Mouse (Mus musculus) 3T3-L1 (cell line): ENCODE results near the gene Shb.

Experiments used
- DNase-seq: peaks from one replicate; pipeline ENCODE4 v3.0.0-alpha.2; 2015; ENCODE audit warnings: low read depth, low spot score

Gene Shb

DNA sequence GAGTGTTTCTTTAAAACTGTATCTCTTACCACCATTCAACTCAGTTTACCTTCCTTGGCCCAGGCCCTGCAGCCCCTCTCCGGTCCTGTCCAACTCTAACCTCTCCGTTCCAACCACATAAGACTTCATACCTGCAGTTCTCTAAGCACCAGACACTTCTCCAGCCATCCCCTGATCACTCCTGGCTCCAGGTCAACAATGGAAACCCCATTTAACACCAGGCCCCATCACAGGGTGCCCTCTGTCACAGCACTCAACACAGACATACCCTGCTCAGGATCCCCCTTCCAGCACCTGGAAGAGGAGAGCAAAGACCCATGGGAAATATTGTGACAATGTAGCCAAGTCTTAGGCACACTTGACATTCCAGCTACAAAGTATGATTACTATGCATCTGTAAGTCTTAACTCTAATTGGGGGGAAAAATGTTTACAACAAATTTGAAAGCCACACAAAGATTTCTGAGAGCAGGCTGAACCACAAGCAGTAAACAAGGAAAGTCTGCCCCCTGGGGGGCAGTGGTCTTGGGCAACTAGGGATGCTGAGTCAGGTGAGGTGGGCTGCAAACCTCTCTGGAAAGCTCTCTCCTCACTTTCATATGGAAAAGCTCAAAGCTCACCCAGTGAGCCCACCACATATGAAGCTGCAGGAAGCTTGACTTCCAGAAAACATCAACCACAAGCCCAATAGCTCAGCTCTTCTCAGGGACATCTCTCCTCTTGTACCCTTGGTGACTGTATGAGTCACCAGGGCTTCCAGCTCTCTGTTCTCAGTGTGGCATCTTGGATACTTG is 4.5 kb downstream of the Shb start:
- DNase-seq, result peak; percentile 62

DNA sequence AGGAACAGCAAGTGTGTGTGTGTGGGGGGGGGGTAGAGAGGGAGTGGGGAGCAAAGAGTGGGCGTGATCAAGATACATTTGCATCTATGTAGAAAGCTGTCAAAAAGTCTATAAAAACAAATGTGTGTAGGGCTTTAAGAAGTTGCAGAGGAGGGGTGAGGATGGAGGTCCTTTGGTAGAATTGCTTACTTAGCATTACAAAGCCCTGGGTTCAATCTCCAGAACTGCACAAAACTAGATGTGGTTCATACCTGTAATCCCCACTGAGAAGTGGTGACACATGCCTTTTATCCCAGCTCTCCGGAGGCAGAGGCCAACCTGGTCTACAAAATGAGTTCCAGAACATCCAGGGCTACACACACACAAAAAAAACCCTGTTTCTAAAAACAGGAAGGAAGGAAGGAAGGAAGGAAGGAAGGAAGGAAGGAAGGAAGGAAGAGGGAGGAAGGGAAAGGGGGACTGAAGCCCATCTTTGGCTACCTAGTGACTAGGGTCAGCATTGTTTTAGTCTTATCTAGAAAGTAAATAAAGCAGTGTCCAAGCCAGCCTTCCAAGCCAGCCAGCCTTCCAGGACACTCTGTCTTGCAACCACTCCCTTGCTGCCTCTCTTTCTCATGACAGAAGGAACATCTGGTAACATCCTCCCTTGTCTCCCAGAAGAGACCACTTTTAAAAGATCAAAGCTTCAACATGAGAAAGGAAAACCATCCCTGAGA is 5.3 kb downstream of the Shb start:
- no peak for DNase-seq

DNA sequence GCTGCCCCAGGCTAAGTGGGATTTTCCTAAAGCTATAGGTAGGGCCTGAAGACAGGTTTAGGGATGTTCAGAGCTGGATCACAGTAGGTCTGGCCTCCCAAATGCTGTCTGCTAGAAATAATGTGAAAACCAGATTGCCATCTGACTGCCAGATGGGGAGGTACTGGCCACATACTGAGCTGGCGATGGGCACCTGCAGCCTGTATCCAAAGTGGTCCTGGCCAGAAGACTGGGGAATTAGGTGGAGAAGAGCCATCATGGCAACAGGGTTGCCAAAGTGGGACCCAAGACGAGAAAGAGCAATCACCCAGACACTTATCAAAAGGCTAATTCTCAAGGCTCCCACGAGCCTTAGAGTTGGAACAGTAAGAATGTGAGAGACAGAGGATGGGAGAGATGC is 6.1 kb downstream of the Shb start:
- DNase-seq, result no peak

DNA sequence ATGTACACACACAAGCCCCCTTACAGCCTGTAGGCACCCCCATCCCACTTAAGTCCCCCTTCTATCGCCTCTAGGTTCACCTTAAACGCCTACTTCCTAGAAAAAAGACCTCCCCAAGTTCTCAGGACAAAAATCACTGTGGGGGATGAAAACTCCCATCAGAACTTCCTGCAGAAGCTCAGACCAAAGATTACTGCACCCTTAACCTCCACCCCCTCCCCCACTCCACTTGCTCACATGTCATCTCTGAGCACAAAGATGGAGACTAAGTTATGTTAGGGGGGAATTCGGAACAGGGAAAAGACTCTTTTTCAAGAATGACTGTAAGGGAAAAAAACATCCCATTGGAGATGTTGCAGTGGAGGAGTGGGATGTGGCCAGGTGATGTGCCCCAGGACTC is 6.7 kb downstream of the Shb start:
- no peak for DNase-seq

DNA sequence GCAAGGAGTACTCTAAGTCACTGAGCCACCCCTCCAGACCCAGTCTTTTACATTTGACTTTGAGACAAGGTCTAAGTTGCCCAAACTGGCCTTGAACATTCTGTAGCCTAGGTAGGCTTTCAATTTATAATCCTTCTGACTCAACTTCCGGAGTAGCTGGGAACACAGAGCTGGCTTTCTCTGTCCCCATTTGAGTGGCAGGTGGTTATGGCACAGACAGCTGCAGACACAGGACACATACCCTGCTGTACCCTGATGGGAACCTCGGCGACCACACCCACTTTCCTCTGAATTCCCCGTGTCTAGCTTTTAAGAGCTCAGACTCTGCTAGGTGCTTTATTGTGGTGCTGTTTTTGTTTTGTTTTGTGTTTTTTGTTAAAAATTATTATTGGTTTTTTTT is 7.7 kb downstream of the Shb start:
- DNase-seq, result no peak

DNA sequence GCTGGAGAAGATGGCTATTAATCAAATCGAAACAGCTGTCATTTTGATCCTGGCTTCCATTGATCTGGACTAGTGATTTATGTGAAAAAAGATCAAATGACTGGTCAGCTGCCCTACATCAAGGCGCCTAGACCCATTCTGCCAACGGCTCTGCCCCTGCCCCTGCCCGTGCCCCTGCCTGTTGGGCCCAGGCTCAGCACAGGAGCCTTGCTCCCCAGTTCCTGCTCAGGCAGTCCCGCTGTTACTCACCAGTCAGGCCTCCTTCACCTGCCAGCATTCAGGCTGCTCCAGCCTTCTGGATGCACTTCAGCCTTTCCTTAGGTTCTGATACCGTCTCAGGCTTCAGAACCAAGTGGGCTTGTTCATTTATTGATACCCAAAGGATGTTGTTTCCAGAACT is 8.9 kb downstream of the Shb start:
- DNase-seq, result no peak

DNA sequence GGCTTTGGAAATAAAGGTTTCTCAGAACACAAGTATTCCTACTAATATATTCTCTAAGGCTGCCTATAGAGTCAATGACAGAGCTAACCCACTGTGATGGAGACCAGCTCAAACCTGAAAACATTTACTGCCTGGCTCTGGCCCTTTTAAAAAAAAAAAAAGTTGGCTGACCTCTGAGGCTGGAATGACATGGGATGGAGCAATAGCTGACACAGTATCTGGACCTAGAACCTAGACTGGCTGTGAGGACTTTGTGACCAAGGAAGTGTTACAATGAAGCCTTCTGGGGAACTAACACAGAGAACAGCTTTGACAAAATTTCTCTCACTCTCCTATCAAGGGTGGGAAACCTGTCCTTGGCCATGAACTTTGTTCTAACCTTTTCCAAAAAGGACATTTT is 9.3 kb downstream of the Shb start:
- no peak for DNase-seq

DNA sequence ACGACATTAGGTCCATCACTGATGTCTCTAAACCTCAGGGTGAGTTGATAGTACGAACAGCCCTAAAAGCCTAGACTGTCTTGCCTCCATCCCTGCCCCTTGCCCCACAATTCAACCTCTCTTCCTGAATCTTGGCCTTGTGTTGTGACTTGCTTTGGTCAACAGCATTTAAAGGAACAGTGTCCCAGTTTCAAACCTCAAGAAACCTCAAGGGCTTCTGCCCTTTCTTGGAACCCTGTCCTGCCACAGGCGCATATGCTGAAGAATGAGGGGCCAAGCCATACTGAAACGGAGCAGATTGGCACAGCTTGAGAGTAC is 9.7 kb downstream of the Shb start:
- DNase-seq, result no peak

DNA sequence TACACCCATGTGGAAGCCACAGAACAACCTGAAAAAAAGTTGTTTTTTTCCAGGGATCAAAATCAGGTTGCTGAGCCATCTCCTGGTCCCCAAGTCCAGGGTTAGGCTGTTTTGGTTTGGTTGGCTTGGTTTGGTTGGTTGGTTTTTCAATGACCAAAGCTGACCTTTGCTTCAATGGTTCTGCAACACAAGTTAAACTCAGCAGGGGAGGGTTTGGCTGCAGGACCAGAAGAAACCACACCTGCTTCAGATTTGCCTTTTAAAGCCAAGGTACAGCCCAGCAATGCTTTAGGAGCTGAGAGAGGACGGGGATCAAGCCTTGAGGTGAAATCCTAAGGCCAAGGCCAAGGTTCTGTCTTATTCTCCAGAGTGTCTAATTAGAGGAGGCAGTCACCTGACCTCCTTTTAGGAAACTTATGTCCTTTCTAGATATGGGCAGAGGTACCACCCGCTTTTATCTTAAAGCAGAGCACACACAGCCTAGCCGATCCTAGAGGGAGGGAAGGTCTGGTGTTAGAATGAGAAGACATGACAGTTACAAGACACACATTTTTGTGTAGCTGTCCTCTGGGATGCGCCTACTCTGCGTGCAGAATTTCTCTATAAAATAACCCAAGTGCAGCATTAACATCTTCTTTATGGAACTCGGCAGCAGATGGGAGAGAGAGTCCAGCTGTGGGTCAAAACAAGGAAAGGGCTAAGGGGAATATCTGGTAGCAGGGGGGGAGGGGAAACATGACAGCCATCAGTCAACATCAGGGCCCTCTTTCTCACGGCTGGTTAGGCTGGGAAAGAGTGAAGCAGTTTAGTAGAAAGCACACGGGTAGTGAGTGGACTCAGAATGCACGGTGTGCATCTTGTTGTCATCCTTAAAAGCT is 10.3 kb downstream of the Shb start:
- no peak for DNase-seq

DNA sequence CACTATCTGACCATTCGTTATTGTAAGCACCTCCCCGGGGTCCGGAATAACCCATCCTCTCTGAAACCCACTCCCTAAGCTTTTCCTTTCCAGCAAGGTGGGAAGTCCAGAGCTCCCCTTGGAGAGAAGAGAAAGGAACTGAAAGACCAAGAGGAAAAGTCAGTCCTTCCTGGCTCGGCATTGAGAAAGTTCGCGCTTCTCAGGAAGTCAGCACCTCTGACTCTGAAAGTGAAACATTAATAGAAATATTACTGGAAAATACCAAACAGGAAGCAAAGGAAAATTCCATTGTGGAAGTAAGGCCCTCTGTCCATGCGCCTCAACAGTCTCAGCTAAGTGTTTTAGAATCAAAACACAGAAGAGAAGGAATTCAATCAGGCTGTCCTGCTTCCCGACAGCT is 11.9 kb downstream of the Shb start:
- no peak for DNase-seq

DNA sequence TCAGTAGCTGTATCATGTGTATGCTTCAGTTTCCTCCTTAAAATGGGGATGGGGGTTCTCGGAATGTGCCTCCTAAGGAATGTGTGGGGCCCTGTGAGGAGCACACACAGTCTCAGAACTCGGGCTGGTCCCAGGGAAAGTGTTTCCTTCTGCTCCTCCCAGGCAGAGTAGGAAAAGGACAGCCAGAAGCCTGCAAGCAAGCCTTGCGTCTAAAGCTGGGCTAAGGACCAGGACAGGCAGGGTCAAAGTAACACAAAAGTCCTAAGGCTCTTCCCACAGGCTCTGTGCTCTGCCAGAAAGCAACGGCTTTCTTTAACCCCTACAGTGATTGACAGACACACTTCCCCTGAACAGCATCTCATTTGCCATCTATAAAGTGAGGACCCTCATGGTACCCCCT is 14.9 kb downstream of the Shb start:
- DNase-seq, result no peak

DNA sequence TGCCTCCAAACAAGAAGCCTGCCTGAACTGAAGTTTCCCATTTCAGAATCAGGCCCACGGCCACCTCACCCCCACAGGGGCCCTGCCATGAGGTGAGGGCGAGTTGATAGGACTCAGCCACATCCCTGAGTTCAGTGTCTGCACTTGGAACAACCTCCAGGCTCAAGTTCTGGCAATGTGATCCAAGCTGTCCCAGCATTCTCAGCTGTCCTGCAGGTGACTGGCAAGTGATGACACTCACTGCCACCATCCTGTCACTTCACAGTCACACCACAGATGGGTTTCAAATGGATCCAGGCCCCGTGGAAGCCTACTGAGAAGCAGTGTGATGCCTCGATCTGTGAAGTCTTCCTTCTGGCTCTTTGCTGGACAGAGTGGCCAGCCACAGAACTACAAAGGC is 16.4 kb downstream of the Shb start:
- no peak for DNase-seq

DNA sequence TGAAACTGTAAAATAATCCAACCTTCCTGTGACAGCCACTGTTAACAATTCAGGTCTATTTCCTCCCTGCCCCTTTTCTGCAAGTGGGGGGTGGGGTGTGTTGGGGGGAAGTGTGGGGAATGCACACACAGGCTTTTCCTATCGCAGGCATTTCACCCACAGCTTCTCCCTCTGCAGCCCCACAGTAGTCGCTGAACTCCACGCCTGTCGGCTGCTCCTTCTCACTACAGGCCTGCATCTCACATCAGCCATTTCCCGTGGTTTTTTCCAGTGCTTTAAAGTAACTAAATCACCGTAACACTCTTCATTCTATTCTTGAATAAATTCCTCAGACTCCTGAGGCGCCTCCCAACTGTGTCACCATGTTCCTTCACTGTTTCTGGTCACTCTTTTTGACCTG is 17.9 kb downstream of the Shb start:
- DNase-seq, result no peak

DNA sequence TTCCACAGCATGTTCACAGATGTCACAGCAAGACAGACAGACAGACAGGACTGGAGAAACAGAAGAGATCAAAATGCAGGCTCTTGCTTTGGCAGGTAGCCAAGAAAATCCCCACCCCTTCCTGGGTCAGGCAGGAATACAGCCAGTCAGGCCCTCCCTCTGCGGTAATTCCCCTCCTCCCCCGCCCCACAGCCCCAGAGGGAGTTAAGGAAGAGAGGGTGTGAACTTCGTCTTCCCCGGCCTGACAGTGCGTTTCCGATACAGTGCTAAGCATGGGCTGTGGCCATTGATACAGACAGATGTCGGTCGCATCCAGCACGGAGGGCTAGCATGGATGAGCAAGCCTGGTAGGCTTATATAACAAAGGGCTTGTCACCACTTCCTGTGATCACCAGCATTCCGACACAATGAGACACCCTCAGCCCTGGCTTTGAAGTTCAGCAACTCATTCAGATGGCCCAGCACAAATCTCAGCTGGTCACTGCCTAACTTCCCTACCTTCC is 18.4 kb downstream of the Shb start:
- DNase-seq, result peak; percentile 86

DNA sequence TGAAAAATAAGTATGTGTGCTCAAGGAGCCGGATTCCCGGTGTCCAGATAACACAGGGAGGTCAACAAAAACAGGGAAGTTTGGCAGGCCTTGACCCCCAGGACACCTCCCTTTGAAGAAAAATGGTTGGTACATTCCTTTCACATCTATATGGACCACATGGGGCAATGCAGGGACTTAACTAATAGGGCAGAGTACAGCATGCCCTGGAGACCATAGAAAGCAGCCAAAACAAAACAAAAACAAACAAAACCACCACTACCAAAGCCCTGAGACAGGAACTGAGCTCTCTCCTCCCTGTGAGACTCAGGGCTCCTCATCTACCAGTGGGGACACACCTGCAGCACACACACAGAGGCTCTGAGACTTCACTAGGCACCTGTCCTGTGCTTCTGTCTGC is 18.9 kb downstream of the Shb start:
- DNase-seq, result no peak

DNA sequence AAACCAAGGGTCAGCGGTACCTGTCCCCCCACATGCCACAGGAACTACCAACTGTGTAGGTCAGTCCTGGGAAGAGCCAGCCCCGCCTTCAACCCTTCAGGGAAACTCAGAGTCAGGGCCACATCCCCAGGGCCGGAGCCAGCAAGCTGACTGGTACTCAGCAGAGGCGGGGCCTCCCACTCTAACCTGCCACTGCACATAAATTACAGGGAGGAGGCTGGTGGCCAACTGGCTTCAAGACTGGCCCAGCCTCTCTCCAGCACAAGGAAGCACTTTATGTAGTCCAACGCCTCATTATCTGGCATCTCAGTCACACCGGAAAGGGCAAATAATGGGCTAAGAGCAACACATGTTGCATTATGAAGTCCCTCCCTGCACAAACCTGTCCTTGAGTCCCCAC is 22.1 kb downstream of the Shb start:
- DNase-seq, result peak; percentile 70

DNA sequence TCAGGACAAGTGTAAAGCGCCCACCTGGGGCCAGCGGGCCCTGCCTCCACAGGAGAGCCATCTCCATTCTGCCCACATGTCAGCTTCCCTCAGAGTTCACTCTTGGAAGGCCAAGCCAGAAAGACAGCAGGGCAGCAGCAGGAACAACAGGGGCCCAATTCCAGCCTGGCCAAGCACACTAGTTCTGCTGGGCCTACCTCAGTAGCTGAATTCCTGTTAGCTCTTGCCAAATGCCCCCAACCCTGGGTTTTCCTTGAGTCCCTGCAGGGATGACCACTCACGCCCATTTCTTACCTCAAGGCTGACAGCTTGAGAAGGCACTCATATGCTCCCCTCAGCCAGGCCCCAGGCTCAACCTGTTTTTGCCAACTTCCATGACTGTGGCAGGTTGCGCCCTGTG is 22.9 kb downstream of the Shb start:
- DNase-seq, result no peak

DNA sequence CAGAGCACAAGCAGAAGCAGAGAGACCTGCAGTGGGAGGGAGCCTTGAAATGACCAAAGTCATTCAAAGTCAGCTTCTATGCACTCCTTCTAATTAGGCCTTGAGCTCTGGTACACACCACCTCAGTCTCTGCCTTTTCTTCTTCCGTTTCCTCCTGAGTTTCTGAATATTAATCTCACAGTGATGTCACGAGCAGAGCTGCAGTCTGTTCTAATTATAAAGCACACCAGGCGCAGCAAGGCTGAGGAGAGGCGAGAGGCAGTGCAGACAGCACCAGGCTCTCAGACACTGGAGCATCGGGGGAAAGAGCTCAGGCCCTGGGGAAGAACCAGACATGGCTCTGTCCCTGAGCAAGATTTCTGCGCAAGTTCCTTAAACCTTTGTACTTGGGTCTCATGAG is 23.8 kb downstream of the Shb start:
- DNase-seq, result no peak

DNA sequence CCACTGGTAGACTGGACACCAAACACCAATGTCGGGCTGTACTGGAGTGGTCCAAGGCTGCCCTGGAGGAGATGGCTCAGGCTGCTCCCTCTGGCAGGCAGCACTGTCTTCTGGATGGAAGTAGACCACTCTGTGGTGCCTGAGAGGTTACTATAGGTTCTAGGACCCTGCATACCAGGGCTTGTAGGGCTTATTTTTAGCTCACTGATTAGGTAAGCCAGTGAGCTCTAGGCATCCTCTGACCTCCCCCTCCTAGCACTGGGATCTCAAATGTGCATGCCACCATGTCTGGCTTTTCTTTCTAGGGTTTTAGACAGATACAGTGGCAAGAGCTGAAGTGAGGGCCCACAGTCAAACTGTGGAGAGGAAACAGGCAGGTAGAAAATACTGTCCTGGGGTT is 24.8 kb downstream of the Shb start:
- no peak for DNase-seq

DNA sequence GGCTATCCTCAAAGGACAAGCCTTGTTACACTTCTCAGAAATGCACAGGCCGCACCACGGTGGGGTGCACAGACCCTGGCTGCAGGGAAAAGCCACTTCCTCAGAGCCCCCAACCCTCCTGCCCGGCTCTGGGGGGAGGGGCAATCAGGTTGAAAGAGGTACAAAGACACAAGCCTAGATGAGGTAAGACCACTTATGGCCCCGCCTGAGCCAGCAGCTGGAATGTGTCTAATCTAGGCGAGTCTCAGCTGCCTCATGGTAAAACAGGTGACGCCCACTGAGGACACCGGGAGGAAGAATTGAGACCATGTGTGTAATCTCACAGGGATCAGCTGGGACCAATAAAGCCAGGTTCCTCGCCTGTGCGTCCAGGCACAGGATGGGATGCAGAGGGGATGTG is 25.2 kb downstream of the Shb start:
- no peak for DNase-seq

DNA sequence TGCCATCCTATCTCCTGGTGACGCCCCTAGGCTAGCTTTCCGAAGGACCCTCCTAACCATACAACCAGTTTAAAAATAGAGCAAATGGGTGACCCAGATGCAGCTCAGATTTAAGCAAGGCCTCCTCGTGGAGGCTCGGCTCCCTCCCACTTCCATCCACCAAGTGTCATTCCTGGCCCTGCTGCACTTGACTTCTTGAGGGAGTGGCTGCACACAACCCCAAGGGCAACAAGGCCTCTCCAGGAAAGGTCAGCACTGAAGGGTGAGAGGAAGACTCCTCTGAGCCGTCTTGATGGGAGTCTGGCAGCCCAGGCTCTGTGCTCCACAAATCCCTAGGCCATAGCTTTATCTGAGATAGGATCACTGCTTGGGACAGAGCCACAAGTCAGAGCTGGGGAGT is 25.7 kb downstream of the Shb start:
- DNase-seq, result no peak

DNA sequence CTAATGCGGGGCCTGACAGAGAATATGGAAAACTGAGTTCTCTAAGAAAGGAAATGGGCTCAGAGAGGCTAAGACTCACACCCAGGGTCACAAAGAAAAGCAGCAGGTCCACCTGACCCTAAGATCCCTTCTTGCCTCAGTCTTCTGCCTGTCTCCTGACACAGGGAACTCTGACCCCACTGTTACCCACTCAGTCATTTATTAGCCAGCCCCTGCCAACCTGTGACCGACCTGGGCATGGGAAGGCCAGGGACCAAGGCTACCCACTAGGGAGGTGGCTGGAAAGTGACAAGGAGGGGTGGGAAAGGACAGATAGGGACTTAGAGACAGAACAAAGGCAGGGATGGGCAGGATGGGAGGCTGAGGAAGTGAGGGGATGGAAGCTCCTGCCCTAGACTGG is 26.6 kb downstream of the Shb start:
- DNase-seq, result no peak

DNA sequence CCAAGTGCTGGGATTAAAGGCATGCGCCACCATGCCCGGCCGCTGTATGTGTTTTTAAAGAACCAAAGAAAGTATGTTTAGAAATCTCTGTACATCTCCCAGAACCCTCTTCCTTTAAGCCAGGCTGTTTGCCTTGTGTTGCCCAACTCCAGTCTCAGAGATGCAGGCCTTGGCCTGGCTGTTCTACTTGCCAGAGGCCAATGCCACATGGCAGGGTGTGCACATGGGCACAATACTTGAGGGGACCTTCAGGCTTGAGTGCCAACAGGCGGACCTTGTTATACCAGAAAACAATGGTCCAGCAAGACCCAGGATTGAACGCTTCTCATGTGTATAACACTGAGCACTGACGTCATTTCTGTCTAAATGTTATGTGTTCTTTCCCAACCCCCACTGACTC is 27.1 kb downstream of the Shb start:
- DNase-seq, result no peak
